Mouse (Mus musculus) MEL (cell line): ENCODE data around the gene Chpt1. TPM values are rescaled to one million over a fixed set of nuclear protein-coding genes. Genes with fewer than 3 reads are reported as not detected.
A peak's percentile ranks its signal among the peaks of the same experiment; 100 is the strongest.

Experiments
- DNase-seq: peaks from one replicate; pipeline ENCODE4 v3.0.0; 2011; ENCODE audit warnings: low read depth, low spot score
- H3K27ac ChIP-seq: 2 replicates; pipeline ENCODE4 v1.5.1; 2012; ENCODE audit warnings: low read depth, mild to moderate bottlenecking, control low read depth, low read length, moderate library complexity; ENCODE audit not compliant: control insufficient read depth
- H3K27me3 ChIP-seq, 2 experiments: fragments of 150-350 bp in 1 of 2; sonication (generic) in 1 of 2; 2 replicates each; pipeline ENCODE4 v1.6.1; 2012; ENCODE audit warnings: low read length in 2 of 2, mild to moderate bottlenecking in 2 of 2, improper control_type of control experiment in 1 of 2, moderate library complexity in 1 of 2; ENCODE audit not compliant: insufficient read depth in 2 of 2, control insufficient read depth in 1 of 2
- H3K36me3 ChIP-seq, 2 experiments: 2 replicates each; pipeline ENCODE4 v1.6.1; 2012 to 2014; ENCODE audit warnings: low read length in 2 of 2, improper control_type of control experiment in 1 of 2, inconsistent platforms in 1 of 2, mild to moderate bottlenecking in 1 of 2; ENCODE audit not compliant: insufficient read depth in 2 of 2, control insufficient read depth in 1 of 2
- H3K4me1 ChIP-seq, 2 experiments: fragments of 150-350 bp in 1 of 2; sonication (generic) in 1 of 2; 2 replicates each; pipeline ENCODE4 v1.6.1; 2012; ENCODE audit warnings: low read length in 2 of 2, improper control_type of control experiment in 1 of 2, mild to moderate bottlenecking in 1 of 2; ENCODE audit not compliant: insufficient read depth in 2 of 2, control insufficient read depth in 1 of 2
- H3K4me3 ChIP-seq, 2 experiments: fragments of 150-350 bp in 1 of 2; sonication (generic) in 1 of 2; 2 replicates each; pipeline ENCODE4 v1.5.1; 2012; ENCODE audit warnings: low read depth in 2 of 2, low read length in 2 of 2, mild to moderate bottlenecking in 2 of 2, moderate library complexity in 2 of 2, control low read depth in 1 of 2, improper control_type of control experiment in 1 of 2; ENCODE audit not compliant: control insufficient read depth in 1 of 2, insufficient read depth in 1 of 2
- H3K79me2 ChIP-seq: 2 replicates; pipeline ENCODE4 v1.6.1; 2012; ENCODE audit warnings: mild to moderate bottlenecking, low read length, moderate library complexity; ENCODE audit not compliant: control insufficient read depth, poor library complexity, insufficient read depth
- H3K9ac ChIP-seq: 2 replicates; pipeline ENCODE4 v1.6.1; 2012; ENCODE audit warnings: low read depth, mild to moderate bottlenecking, control low read depth, low read length, moderate library complexity; ENCODE audit not compliant: control insufficient read depth, poor library complexity, severe bottlenecking
- H3K9me3 ChIP-seq: fragments of 150-350 bp; sonication (generic); replicated peaks from 2 replicates; pipeline ENCODE4 v1.6.1; 2012; ENCODE audit warnings: mild to moderate bottlenecking, low read length, improper control_type of control experiment, moderate library complexity; ENCODE audit not compliant: insufficient read depth
- CHD1 ChIP-seq: IDR thresholded peaks from 2 replicates; pipeline ENCODE4 v1.6.1; 2012; ENCODE audit warnings: low read depth, mild to moderate bottlenecking, inconsistent platforms, low read length, improper control_type of control experiment
- CHD2 ChIP-seq: IDR thresholded peaks from 2 replicates; pipeline ENCODE4 v1.6.1; 2011; ENCODE audit warnings: low read length, improper control_type of control experiment
- E2F4 ChIP-seq: IDR thresholded peaks from 2 replicates; pipeline ENCODE4 v1.6.1; 2011; ENCODE audit warnings: low read depth, low read length, improper control_type of control experiment, borderline replicate concordance
- GATA1 ChIP-seq: IDR thresholded peaks from 2 replicates; pipeline ENCODE4 v1.6.1; 2011; ENCODE audit warnings: low read depth, low read length, improper control_type of control experiment
- MEF2A ChIP-seq: IDR thresholded peaks from 2 replicates; pipeline ENCODE4 v1.6.1; 2014; ENCODE audit warnings: low read depth, mild to moderate bottlenecking, inconsistent platforms, low read length, improper control_type of control experiment; ENCODE audit not compliant: poor library complexity, insufficient replicate concordance, severe bottlenecking; ENCODE audit errors: extremely low read depth
- MXI1 ChIP-seq: IDR thresholded peaks from 2 replicates; pipeline ENCODE4 v1.6.1; 2011; ENCODE audit warnings: mild to moderate bottlenecking, low read depth, low read length, improper control_type of control experiment
- MYC ChIP-seq: IDR thresholded peaks from 2 replicates; pipeline ENCODE4 v1.6.1; 2011; ENCODE audit warnings: low read depth, mild to moderate bottlenecking, low read length, improper control_type of control experiment, moderate library complexity
- POLR2A ChIP-seq, 2 experiments: IDR thresholded peaks; 2 replicates each; pipeline ENCODE4 v1.6.1; 2011 to 2012; ENCODE audit warnings: low read length in 2 of 2, mild to moderate bottlenecking in 2 of 2, control low read depth in 1 of 2, improper control_type of control experiment in 1 of 2, low read depth in 1 of 2, moderate library complexity in 1 of 2; ENCODE audit not compliant: control insufficient read depth in 1 of 2, insufficient read depth in 1 of 2, poor library complexity in 1 of 2
- RAD21 ChIP-seq: IDR thresholded peaks from 2 replicates; pipeline ENCODE4 v1.6.1; 2011; ENCODE audit warnings: mild to moderate bottlenecking, low read depth, low read length, improper control_type of control experiment
- TAL1 ChIP-seq: IDR thresholded peaks from 2 replicates; pipeline ENCODE4 v1.6.1; 2012; ENCODE audit warnings: mild to moderate bottlenecking, inconsistent platforms, low read length, moderate library complexity, mixed read lengths
- TCF12 ChIP-seq: IDR thresholded peaks from 2 replicates; pipeline ENCODE4 v1.6.1; 2014; ENCODE audit warnings: low read depth, mild to moderate bottlenecking, inconsistent platforms, low read length, improper control_type of control experiment, moderate library complexity
- USF1 ChIP-seq: IDR thresholded peaks from 2 replicates; pipeline ENCODE4 v1.6.1; 2014; ENCODE audit warnings: low read depth, mild to moderate bottlenecking, inconsistent platforms, low read length, improper control_type of control experiment, moderate library complexity
- USF2 ChIP-seq, 2 experiments: IDR thresholded peaks; 2 replicates each; pipeline ENCODE4 v1.6.1; 2011 to 2012; ENCODE audit warnings: improper control_type of control experiment in 2 of 2, low read length in 2 of 2, borderline replicate concordance in 1 of 2, inconsistent platforms in 1 of 2, low read depth in 1 of 2, mild to moderate bottlenecking in 1 of 2; ENCODE audit not compliant: insufficient read depth in 1 of 2
- ZC3H11A ChIP-seq: IDR thresholded peaks from 2 replicates; pipeline ENCODE4 v1.6.1; 2012; ENCODE audit warnings: low read depth, mild to moderate bottlenecking, inconsistent platforms, low read length, improper control_type of control experiment
- polyA plus RNA-seq, 2 experiments: library from polyadenylated mRNA; stranded (reverse) in 1 of 2; unstranded in 1 of 2; fragments of >175 nt in 1 of 2; fragments of >200 nt in 1 of 2; gene quantifications; 2 replicates each; pipeline versions ENCODE4 v1.2.1 to v1.2.4; 2012; ENCODE audit warnings: low replicate concordance in 2 of 2, low read depth in 1 of 2; ENCODE audit not compliant: insufficient read length in 2 of 2, insufficient read depth in 1 of 2, missing spikeins in 1 of 2
- total RNA-seq: library from RNA; depleted of rRNA; stranded (reverse); fragments of 300-350 nt; gene quantifications from 2 replicates; pipeline ENCODE4 v1.2.3, GENCODE M21; 2012

The Chpt1 gene
- total and polyA plus RNA-seq, 3 experiments, result 9.6 to 19.0 TPM; not detected in 1

GRCm38 (mm10) chr10:88496864-88497564 lies 6.9 kb downstream of the Chpt1 start:
- Histone ChIP-seq H3K27me3 (no peaks in the 10 kb centered on the region), H3K4me3 (no peak overlapping the region)
- no peak for DNase-seq
- TF ChIP-seq ZC3H11A, result no peak
- TF ChIP-seq MEF2A, result no peak
- no peak for TF ChIP-seq MXI1
- TF ChIP-seq USF2 (IDR thresholded peaks at IDR 0.05; ENCODE audit: borderline replicate concordance in 1 of 2, insufficient read depth in 1 of 2, low read depth in 1 of 2, low read length in 2 of 2), result no peak
- no peak for TF ChIP-seq RAD21
- TF ChIP-seq POLR2A (IDR thresholded peaks at IDR 0.05; ENCODE audit: control insufficient read depth in 1 of 2, insufficient read depth in 1 of 2, low read depth in 1 of 2, low read length in 2 of 2, poor library complexity in 1 of 2), result no peak
- TF ChIP-seq TCF12, result no peak
- no peak for TF ChIP-seq MYC
- TF ChIP-seq CHD1, result no peak
- no peak for TF ChIP-seq E2F4
- no peak for TF ChIP-seq USF1
- TF ChIP-seq, all 39 proteins: peak for 0
- Histone ChIP-seq H3K4me1 (peaks cover 4 to 15% of the 10 kb centered on the region in 2 experiments; a peak in 3 of 4 replicates), H3K9me3 (no peaks in the 10 kb centered on the region), H3K9ac (no peak overlapping the region), H3K27ac (no peak overlapping the region), H3K79me2 (no peaks in the 10 kb centered on the region), H3K36me3 (0 out of 4 replicates have a peak, but pooled peaks cover 0 to 2% of the 10 kb centered on the region in 2 experiments)

GRCm38 (mm10) chr10:88494959-88495587 lies 8.8 kb downstream of the Chpt1 start:
- Histone ChIP-seq H3K27ac (no peak overlapping the region), H3K4me3 (no peak overlapping the region), H3K9me3 (no peaks in the 10 kb centered on the region), H3K27me3 (no peaks in the 10 kb centered on the region), H3K9ac (no peak overlapping the region), H3K4me1 (peaks cover 4 to 11% of the 10 kb centered on the region in 2 experiments; a peak in 3 of 4 replicates), H3K79me2 (no peaks in the 10 kb centered on the region), H3K36me3 (0 out of 4 replicates have a peak, but pooled peaks cover 0 to 2% of the 10 kb centered on the region in 2 experiments)
- DNase-seq, result peak; percentile 43
- peak; percentile 58 for TF ChIP-seq USF1
- no peak for TF ChIP-seq TAL1
- TF ChIP-seq GATA1, result peak; percentile 38; the same call in 1 of the 2 replicates
- TF ChIP-seq CHD2, result no peak
